Mouse (Mus musculus): ENCODE measurements at regions not wholly inside any gene's neighbourhood (a gene's known extent, or its start where the extent isn't known, plus 50 kb on each side); places are given as distances from the start of the nearest gene placed in this dataset.

DNA sequence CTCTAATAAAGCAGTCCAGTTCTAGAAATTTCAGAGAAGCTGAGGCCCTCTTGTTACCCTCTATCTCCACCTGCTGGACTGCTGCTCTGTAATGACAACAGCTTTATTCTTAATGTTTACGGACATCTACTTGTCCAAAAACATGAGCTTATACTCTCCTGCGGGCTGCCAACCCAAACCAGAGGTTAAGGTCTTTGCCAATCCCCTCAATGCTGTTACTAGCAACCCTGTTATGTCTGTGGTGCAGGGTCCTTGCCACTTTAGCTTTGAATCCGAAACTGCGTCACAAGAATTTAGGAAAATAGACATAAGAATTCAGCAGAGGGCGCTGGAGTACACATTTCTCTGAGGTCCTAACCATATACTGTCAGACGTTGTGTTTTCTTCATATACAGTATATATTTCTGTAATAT is 54.4 kb upstream of the Eda2r start:
- TF ChIP-seq CTCF (IDR thresholded peaks at IDR 0.05; ENCODE audit: low read depth, low read length) (0 out of 2 replicates have a peak, but pooled peaks have one; percentile 29), POLR2A (IDR thresholded peaks at IDR 0.05; ENCODE audit: extremely low read depth, insufficient read depth, low read length) (no peak)

Measured in liver, adult 2 months (tissue).